Mouse (Mus musculus): Measurements from ENCODE around the gene Spem1.

Spem1 gene

GRCm38 (mm10) chr11:69836703-69837576 is 15.0 kb upstream of the Spem1 start:
- DNase-seq (ENCODE audit: low read depth, low spot score): peak; percentile 61

GRCm38 (mm10) chr11:69835966-69836335 is 14.0 kb upstream of the Spem1 start:
- DNase-seq (ENCODE audit: low read depth, low spot score): no peak

- no peak for DNase-seq (ENCODE audit: low read depth, low spot score)
These were observed 13.5 kb upstream of the Spem1 start for GRCm38 (mm10) chr11:69835326-69835965.

GRCm38 (mm10) chr11:69834001-69834549 is 12.1 kb upstream of the Spem1 start:
- peak; percentile 39 for DNase-seq (ENCODE audit: low read depth, low spot score)

DNA sequence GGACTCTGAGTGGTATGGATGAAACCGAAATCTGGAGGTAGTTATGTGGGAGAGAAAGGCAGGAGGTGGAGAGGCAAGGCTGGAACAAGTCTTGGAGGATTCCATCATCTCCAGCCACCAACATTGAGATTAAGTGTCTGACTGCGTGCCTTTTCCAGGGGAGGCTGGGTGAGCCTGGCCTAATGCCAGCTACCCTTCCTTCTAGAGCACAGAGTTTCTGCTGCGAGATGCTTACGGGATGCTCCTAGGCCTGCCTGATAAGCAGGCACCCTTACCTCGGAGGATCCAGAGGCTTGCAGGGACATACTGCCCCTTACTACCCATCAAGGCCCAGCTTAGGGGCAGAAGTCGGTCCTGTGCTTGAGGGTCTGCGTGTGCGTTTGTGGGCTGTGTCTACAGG is 11.6 kb upstream of the Spem1 start:
- peak; percentile 45 for DNase-seq (ENCODE audit: low read depth, low spot score)

DNA sequence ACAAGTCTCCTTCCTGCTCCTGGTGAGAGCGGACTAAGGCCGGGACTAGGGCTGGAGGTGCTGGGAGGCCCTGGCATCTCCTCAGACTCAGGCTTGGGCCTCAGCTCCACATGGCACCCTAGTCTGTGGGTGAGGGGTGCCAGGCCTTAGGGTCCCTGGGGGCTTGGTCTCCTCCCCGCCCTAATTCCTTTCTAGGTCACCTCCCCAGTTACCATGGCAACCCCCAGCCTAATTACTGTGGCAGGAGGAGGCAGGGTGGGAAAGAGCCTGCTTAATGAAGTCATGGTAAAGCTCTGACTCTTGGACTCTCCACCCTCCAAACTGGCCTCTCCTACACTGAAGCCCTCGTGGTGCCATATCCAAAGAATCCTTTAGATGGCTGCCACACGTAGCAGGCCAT is 6.9 kb upstream of the Spem1 start:
- DNase-seq (ENCODE audit: low read depth, low spot score): peak; percentile 72

DNA sequence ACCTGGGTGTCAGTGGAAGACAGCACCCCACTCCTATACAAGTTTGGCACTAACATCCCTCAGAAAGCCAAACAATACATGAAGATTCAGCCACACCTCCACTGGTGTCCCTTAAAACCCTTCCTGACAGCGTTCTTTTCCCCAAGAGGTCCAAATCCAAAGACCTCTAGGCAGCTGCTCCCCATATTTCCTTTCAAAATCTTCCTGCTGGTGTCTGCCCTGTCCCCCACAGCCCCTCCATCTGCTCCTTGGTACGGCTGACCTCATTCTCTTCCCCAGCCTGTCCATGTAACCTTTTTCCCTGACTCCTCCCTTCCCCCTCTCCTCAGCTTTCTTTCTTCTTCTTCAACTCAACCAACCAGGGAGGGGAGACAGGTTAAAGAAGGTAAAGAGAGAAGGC is 1.5 kb upstream of the Spem1 start:
- DNase-seq (ENCODE audit: low read depth, low spot score): no peak

DNA sequence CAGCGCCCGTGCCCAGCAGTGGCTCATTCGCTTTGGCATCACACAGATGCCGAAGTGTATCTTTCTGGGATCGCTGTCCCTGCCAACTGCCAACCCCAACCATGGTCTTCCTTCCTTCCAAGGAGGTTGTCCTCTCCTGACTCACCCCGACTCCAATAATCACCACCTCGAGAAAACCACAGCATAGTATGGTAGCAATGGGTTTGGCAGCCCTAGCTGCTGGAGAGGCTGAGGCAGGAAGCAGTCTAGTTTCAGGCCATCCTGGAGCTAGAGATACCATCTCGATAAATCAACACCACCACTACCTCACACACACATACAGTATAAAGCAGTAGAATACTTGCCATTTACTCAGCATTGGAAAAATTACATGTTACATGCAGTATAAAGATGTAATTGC is 3.1 kb downstream of the Spem1 start:
- DNase-seq (ENCODE audit: low read depth, low spot score): no peak

DNA sequence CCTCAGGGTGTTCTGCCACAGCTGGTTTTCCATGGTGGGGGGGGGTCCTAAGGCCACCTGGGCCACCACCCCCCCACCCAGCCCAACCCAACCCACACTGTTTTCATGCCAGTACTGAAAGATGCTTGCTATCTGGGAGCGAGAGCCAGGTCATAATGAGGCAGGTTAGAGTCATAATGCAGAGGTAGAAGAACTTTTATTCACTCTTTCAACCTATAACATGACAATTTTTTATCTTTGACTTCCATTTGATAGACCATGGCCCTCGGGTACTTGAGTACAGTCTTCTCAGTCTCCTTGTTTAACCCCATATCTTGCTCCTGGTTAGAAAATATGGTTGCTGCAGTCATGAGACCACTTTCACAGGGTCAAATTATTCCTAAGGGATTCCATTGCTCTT is 3.6 kb downstream of the Spem1 start, which contains the start of gene Spem2:
Spem2 (minus strand) TSS at position 101 of the 400 bp plus-strand sequence.
- DNase-seq (ENCODE audit: low read depth, low spot score): no peak

DNA sequence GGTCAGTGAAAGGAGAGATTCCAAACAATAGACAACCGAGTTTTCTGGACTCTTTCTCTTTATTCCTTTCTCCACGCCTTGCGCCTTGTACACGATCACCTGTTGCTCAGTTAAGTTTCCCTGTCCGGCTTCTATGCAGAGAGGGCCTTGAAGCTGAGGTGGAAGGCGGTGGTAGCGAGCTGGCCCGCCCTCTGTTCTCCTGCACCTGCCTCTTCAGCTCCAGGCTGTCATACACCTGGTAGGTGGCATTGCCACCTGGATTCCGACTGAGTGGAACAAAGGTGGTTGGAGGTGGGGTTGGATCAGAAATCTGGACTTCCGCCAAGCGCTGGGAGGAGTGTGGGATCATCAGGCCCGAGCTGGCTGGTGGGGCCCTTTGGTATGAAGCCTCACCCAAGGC is 5.5 kb downstream of the Spem1 start:
- no peak for DNase-seq (ENCODE audit: low read depth, low spot score)

GRCm38 (mm10) chr11:69815155-69815554 is 6.8 kb downstream of the Spem1 start, which contains the start of gene Gm39566:
TSS of gene Gm39566 (minus strand) at chr11:69815298.
- DNase-seq (ENCODE audit: low read depth, low spot score): no peak

DNA sequence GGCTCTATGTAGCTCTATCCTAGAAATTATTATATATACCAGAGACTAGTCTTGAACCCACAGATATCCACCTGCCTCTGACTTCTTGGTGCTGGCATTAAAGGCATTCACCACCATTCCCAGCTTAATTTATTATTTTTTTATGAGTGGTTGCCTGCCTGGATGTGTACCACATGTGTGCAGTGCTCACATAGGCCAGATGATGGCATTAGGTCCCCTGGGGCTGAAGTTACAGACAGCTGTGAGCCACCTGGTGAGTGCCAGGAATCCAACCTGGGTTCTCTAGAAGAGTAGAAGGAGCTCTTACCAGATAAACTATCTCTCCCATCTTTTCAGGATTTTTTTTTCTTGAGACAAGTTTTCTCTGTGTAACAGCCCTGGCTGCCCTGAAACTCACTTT is 11.7 kb downstream of the Spem1 start:
- DNase-seq (ENCODE audit: low read depth, low spot score): no peak

DNA sequence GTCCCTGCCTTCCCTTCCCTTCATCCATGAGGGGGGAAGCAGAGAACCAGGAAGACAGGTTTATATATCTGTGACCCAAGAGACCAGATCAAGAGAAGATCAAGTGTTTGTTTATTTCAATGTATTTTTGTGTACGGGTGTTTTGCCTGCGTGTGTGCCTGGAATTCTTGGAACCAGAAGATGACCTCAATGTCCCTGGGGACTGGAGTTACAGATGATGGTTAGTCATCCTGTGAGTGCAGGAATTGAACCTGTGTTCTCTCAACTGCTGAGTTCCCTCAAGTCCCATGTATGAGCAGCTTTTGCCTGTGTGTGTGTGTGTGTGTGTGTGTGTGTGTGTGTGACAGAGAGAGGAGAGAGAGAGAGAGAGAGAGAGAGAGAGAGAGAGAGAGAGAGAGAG is 14.3 kb downstream of the Spem1 start:
- DNase-seq (ENCODE audit: low read depth, low spot score): no peak

DNA sequence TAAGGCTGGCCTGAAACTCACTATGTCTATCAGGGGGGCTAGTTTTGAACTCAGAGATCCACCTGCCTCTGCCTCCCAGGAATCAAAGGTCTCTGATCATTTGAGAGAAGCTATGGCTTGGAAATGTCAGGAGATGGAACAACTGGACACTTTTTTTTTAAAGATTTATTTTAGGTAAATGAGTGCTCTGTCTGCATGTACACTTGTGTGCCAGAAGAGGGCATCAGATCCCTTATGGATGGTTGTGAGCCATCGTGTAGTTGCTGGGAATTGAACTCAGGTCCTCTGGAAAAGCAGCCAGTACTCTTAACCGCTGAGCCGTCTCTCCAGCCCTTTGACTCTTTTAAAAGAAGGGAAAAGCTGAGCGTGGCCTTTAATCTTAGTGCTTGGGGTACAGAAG is 15.6 kb downstream of the Spem1 start:
- DNase-seq (ENCODE audit: low read depth, low spot score): peak; percentile 45

- DNase-seq (ENCODE audit: low read depth, low spot score): peak; percentile 88
These were observed 16.7 kb downstream of the Spem1 start, which contains the start of gene Tmem102 for GRCm38 (mm10) chr11:69804972-69805909. TSS of gene Tmem102 (minus strand) at chr11:69805624.

DNA sequence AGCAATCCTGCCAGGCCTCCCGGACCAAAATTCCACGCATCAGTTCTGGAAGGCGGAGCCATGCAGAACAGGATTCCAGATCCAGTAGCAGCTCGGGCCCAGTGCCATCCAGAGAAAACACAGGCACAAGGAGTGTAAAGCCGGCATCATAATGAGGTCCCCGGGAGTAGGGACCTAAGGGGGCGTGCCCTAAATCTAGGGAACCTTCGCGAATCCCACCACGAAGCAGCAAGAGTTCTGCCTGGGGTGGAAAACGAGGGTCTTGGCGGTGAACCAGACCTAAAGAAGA is 17.4 kb downstream of the Spem1 start:
- DNase-seq (ENCODE audit: low read depth, low spot score): peak; percentile 31

GRCm38 (mm10) chr11:69803786-69804651 is 18.0 kb downstream of the Spem1 start:
- peak; percentile 63 for DNase-seq (ENCODE audit: low read depth, low spot score)

- no peak for DNase-seq (ENCODE audit: low read depth, low spot score)
These were observed 18.7 kb downstream of the Spem1 start for GRCm38 (mm10) chr11:69803328-69803727.

- DNase-seq (ENCODE audit: low read depth, low spot score): peak; percentile 87
These were observed 19.3 kb downstream of the Spem1 start for GRCm38 (mm10) chr11:69802648-69803105.

DNA sequence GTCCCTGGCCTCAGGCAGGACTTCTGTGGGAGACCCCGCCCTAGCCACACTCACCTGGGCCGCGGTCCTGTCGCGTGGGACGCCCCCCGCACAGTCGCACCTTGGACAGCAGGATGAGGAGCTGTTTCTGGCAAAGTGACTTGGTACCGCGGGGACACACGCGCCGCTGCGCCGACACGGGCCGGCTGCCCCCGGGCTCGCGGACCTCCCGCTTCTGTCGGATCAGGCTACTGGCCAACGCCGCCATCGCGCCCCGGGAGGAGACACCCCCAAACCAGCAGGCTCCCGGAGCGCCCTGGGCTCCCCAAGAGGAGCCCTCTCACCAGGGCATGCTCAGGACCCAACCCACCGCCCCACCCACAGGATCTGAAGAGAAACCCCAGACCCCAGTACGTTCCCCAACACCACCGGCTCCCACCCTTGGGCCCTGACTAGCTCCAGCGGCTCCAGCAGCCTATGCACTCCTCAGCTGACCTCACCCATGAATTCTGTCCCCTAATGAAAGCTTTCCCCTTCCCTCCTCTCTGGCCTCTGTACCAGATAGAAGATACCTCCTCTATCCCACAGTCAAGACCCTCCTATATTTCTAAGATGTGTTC is 20.5 kb downstream of the Spem1 start, which contains the start of gene Fgf11:
Fgf11 (minus strand) TSS at position 479 of the 599 bp plus-strand sequence.
- DNase-seq (ENCODE audit: low read depth, low spot score): no peak

Data from R1 (cell line).